Mouse (Mus musculus): ENCODE measurements around the gene Podn.

Gene Podn

DNA sequence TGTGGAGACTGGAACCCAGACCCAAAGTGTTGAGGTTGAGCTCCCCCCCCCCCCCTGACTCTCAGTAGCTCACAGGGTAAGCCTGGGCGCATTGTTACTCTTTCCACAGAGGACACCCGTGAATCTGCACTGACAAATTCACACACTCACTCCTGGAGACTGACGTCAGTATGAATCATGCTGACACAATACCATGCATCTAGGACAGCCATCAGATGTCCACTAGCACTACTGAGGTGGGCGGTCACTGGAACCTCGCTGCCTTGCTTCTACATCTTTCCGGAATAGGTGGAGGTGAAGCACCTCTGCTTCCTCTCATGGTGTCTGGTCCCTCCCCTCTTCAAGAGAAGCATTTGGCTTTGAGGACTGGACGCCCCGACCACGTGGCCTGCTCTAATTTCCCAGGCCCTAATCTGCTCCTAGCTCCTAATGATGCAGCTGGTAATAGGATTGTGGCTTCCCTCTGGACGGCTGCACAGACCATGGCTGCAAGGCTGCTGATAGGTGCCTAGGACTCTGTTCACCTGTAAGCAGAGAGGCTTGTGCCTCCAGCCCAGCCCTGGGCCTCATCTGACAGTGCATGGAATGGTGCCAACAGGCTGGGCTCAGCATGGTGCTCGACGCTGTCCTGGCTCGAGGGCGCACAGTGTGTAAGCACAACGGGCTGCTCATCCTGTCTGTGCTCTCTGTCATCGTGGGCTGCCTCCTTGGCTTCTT is 128.1 kb downstream of the Podn start, which contains the start of gene Slc1a7:
Gene Slc1a7, plus strand, starts transcription at position 367 of the 717 bp plus-strand sequence.
- no peak for DNase-seq (ENCODE audit: low read depth, low spot score)

DNA sequence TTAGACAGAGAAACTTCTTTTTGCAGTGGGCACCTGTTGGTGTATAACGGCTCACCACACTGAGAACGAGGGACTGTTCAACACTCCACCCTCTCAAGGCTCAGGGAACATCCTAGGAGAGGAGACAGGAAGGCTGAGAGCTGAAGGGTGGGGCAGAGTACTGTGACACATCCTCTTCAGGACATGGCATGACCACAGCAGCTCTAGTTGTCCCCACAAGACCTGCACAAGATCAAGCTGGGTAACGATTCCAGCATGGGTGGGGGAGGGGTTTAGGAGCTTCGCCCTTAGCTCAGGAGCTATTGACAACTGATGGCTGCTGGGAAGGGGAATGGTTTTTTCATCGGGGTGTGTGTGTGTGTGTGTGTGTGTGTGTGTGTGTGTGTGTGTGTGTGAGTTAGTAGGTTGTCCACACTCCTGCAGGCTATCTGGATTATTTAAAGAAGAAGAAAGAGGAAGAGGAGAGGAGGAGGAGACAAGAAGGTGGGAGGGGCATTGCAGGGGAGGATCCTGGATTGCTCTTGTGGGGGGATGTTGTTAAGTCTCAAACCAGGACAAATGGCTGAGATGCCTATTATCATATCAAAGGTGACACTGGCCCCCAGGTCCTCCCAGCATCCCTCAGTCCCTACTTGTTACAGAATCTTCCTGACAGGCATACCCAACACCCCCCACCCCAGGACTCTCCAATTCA is 129.7 kb downstream of the Podn start:
- no peak for DNase-seq (ENCODE audit: low read depth, low spot score)

Data from c-Kit-negative CD71-positive TER-119-positive erythroid progenitor cells, embryonic 14.5 days (primary cell).